Mouse (Mus musculus) neural tube, embryonic 13.5 days (tissue): ENCODE measurements around the gene Pdcd10. TPM values are rescaled to one million over a fixed set of nuclear protein-coding genes. Genes with fewer than 3 reads are reported as not detected.

Source experiments
- ATAC-seq: fragments of 200-750 bp; cut with Nextera tagmentation; 2 replicates; pipeline ENCODE4 v1.8.0; 2017; ENCODE audit warnings: low read depth, mild to moderate bottlenecking, moderate TSS enrichment, moderate library complexity
- H3K27ac ChIP-seq: fragments of 300-500 bp; sonication (generic); replicated peaks from 2 replicates; pipeline ENCODE4 v1.5.1; 2015; ENCODE audit warnings: moderate library complexity, mild to moderate bottlenecking, inconsistent platforms
- H3K27me3 ChIP-seq: fragments of 300-500 bp; sonication (generic); 2 replicates; pipeline ENCODE4 v1.6.1; 2015; ENCODE audit warnings: mild to moderate bottlenecking, inconsistent platforms
- H3K36me3 ChIP-seq: fragments of 300-500 bp; sonication (generic); 2 replicates; pipeline ENCODE4 v1.6.1; 2015; ENCODE audit warnings: mild to moderate bottlenecking, inconsistent platforms
- H3K4me1 ChIP-seq: fragments of 300-500 bp; sonication (generic); replicated peaks from 2 replicates; pipeline ENCODE4 v1.6.1; 2015; ENCODE audit warnings: inconsistent platforms
- H3K4me2 ChIP-seq: fragments of 300-500 bp; sonication (generic); 2 replicates; pipeline ENCODE4 v1.6.1; 2015; ENCODE audit warnings: inconsistent platforms, mild to moderate bottlenecking, moderate library complexity
- H3K4me3 ChIP-seq: fragments of 300-500 bp; sonication (generic); 2 replicates; pipeline ENCODE4 v1.5.1; 2015; ENCODE audit warnings: mild to moderate bottlenecking, inconsistent platforms
- H3K9ac ChIP-seq: fragments of 300-500 bp; sonication (generic); 2 replicates; pipeline ENCODE4 v1.6.1; 2015; ENCODE audit warnings: moderate library complexity, mild to moderate bottlenecking, inconsistent platforms
- H3K9me3 ChIP-seq: fragments of 300-500 bp; sonication (generic); 2 replicates; pipeline ENCODE4 v1.6.1; 2016; ENCODE audit warnings: inconsistent platforms
- WGBS: fragments of 180-500 bp; shearing (Covaris S2); methylation state at CpG from one replicate; pipeline ENCODE4 v1.1.7; 2015; 5-methylcytosine and 5-hydroxymethylcytosine counted together
- polyA plus RNA-seq: library from polyadenylated mRNA; unstranded; fragments of >200 nt; fragmentation: Nextera tagmentation; extraction: Ambion mirVana; gene quantifications from 2 replicates; pipeline ENCODE4 v1.2.1, GENCODE M21; 2015

The Pdcd10 gene
- 85.9 and 88.9 TPM in 2 replicates for polyA plus RNA-seq

DNA sequence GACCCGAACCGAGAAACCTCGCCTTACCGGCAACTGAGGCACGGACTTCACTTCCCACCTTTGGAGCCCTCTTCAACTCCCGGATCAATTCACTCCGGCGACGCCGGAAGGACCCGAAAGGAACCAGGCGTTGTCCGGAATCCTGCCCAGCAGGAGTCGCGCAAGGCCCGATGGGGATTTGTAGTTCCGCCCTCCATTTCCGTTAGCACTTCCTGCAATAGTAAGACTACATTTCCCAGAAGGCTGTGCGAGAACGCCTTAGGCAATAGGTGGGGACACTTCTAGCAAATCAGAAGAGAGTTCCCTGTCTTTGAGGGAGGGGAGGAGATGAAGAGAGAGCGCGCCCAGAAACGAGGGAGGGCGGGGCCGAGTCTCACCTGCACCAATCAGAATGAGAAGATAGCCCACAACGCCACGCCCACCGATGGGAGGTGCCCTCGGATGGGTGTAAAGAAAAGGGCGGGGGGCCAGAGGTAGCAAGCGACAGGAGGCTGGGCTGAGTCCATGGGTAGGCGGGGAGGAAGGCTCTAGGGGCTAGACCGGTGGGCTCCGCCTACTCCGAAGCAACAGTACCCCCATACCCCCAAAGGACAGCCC is at the start of gene Pdcd10:
TSS of gene Pdcd10 (minus strand) at position 162 of the 597 bp plus-strand sequence.
- peak within 1 kb of the TSS; percentile 83 for H3K4me2 ChIP-seq
- H3K4me1 ChIP-seq, result peaks cover 19% of the 10 kb centered on the region
- under 1% methylated on average over 35 of the region's 35 CpGs for WGBS
- peak; percentile 97 for ATAC-seq
- peak within 1 kb of the TSS; percentile 86 for H3K27ac ChIP-seq
- no peaks in the 10 kb centered on the region for H3K9me3 ChIP-seq
- no peaks in the 10 kb centered on the region for H3K36me3 ChIP-seq
- no peaks in the 10 kb centered on the region for H3K27me3 ChIP-seq
- H3K4me3 ChIP-seq, result peak within 1 kb of the TSS; percentile 97
- H3K9ac ChIP-seq, result peak within 1 kb of the TSS; percentile 92

DNA sequence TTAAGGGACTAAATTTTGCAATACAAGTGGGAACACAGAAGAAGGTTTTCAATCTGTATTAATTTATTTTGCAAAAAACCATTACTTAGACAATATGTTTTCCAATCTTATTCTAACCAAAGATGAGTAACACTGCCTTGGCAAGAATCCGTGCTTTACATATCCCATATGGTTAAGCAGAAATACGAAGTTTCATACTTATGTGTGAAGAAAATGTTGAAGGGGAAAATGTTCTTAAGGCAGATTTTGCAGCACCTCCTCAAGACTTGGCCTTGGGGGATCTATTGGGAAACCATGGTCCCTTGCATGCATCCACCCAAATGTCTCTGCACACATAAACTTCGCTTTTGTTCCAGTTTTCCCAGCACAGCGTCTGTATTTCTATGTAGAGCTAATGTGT is 28.2 kb upstream of the Pdcd10 start:
- Histone ChIP-seq H3K9ac (no peak overlapping the region), H3K4me1 (peaks cover 11% of the 10 kb centered on the region), H3K4me2 (no peak overlapping the region), H3K27ac (no peak overlapping the region), H3K27me3 (no peaks in the 10 kb centered on the region), H3K4me3 (no peak overlapping the region), H3K36me3 (no peaks in the 10 kb centered on the region), H3K9me3 (no peaks in the 10 kb centered on the region)
- no peak for ATAC-seq
- 91% methylated on average over 4 of the region's 4 CpGs for WGBS

DNA sequence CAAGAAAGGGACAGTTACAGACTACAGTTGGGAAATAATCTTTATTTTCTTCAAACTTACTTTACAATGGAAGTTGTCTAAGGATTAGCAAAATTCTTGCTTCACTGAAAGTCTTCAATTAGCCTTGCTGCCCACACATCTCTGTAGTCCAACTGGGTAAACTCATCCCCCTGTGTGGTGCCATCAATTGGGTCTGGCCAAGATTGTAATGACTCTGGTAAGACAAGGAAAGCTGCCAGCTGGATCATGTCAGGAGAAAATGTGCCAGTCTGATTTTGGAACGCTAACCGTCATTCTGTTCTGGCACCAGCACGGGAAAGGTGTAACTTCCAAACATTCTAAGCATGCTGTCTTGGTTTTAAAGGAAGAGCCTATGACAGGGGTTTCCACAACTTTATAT is 26.6 kb upstream of the Pdcd10 start:
- H3K9ac ChIP-seq, result no peak overlapping the region
- H3K4me1 ChIP-seq, result peaks cover 11% of the 10 kb centered on the region
- H3K36me3 ChIP-seq, result no peaks in the 10 kb centered on the region
- H3K9me3 ChIP-seq, result no peaks in the 10 kb centered on the region
- ATAC-seq, result no peak
- no peak overlapping the region for H3K4me2 ChIP-seq
- H3K27ac ChIP-seq, result no peak overlapping the region
- H3K27me3 ChIP-seq, result no peaks in the 10 kb centered on the region
- WGBS, result 90% methylated on average over 3 of the region's 3 CpGs
- H3K4me3 ChIP-seq, result no peak overlapping the region

DNA sequence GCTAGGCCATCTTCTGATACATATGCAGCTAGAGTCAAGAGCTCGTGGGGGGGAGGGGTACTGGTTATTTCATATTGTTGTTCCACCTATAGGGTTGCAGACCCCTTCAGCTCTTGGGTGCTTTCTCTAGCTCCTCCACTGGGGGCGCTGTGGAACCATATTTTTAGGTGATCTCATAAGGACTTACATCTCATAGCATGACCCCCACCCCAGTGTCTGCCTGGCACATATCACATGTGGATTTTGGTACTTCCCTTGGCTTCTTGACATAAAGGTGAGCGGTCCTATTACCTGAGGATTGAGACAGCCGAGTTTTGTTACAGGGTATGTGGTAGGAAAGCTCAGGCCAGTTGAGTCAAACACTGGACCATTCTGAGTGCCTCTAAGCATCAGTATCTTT is 22.7 kb upstream of the Pdcd10 start:
- Histone ChIP-seq H3K9ac (no peak overlapping the region), H3K27me3 (no peaks in the 10 kb centered on the region), H3K36me3 (no peaks in the 10 kb centered on the region), H3K9me3 (no peaks in the 10 kb centered on the region), H3K4me2 (no peak overlapping the region), H3K4me3 (no peak overlapping the region), H3K27ac (no peak overlapping the region), H3K4me1 (no peaks in the 10 kb centered on the region)
- 55% methylated on average over 4 of the region's 4 CpGs for WGBS
- ATAC-seq, result no peak

DNA sequence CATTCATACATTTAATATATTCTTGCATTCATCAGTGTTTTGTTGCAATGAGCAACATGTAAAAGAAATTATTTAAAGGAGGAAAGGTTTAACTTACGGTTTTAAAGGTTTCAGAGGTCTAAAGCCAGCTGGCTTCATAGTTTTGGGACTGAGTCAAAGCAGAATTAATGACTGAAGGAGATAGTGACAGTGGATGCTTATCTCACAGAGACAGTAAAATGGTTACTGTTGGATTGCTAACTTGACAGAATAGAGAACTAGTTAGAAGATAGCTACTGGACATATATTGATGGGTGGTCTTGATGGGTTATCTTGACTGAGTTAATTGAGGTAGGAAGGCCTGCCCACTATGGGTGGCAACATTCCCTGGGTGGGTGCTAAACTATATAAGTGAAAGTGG is 18.9 kb upstream of the Pdcd10 start:
- Histone ChIP-seq H3K9me3 (no peaks in the 10 kb centered on the region), H3K27ac (no peak overlapping the region), H3K4me1 (0 out of 2 replicates have a peak, but pooled peaks cover 2% of the 10 kb centered on the region), H3K9ac (no peak overlapping the region), H3K36me3 (no peaks in the 10 kb centered on the region), H3K4me3 (no peak overlapping the region), H3K27me3 (no peaks in the 10 kb centered on the region), H3K4me2 (no peak overlapping the region)
- WGBS, result 73% methylated on average over 1 of the region's 1 CpGs
- ATAC-seq, result no peak

DNA sequence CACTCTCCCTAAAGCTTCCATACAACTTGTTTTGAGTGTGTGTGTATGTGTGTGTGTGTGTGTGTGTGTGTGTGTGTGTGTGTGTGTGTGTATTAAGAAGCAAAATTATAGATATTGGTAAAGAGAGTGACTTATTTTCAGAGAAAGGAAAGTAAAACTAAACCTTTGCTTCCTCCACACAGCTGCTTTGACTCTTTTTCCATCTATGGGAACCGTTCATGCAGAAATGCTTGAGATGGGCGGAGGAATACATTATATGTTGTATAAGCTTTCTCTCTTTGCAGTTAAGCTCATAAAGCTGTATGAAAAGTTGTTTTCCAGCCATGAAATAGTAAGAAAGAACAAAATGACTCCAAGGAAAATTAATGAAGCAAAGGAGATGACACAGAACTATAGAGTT is 17.4 kb upstream of the Pdcd10 start:
- H3K4me3 ChIP-seq, result no peak overlapping the region
- H3K27me3 ChIP-seq, result no peaks in the 10 kb centered on the region
- ATAC-seq, result no peak
- no peaks in the 10 kb centered on the region for H3K9me3 ChIP-seq
- 0 out of 2 replicates have a peak, but pooled peaks cover 2% of the 10 kb centered on the region for H3K4me1 ChIP-seq
- no peak overlapping the region for H3K4me2 ChIP-seq
- H3K27ac ChIP-seq, result no peak overlapping the region
- no peaks in the 10 kb centered on the region for H3K36me3 ChIP-seq
- WGBS, result 77% methylated on average over 2 of the region's 2 CpGs
- H3K9ac ChIP-seq, result no peak overlapping the region

DNA sequence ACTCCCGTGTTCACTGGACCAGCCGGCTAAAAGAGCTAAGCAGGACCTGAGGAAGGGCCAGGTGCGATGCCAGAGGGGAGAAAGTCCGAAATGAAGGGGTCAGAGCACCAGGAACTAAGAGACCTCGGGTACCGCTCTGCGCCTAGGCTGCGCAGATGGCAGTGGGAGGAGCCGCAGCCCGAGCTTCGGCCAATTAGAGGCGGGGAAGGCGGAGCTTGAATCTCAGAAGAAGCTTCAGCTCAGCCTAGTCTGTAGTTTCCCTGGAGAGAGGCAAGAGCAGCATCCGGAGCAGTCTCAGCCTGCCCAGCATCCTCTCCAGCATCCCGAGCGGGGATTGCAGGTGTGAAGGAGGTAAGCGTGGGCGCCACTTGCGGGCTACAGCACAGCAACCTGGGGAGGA is 636 bp upstream of the Pdcd10 start, which contains the start of gene Serpini1:
TSS of gene Serpini1 (plus strand) at position 256 of the 400 bp plus-strand sequence.
- Histone ChIP-seq H3K4me3 (peak within 1 kb of the TSS; percentile 97), H3K4me2 (peak within 1 kb of the TSS; percentile 83), H3K27ac (peak within 1 kb of the TSS; percentile 86), H3K4me1 (peaks cover 19% of the 10 kb centered on the region), H3K9me3 (no peaks in the 10 kb centered on the region), H3K36me3 (no peaks in the 10 kb centered on the region), H3K27me3 (no peaks in the 10 kb centered on the region), H3K9ac (peak within 1 kb of the TSS; percentile 92)
- ATAC-seq, result peak; percentile 96
- WGBS, result under 1% methylated on average over 19 of the region's 19 CpGs

DNA sequence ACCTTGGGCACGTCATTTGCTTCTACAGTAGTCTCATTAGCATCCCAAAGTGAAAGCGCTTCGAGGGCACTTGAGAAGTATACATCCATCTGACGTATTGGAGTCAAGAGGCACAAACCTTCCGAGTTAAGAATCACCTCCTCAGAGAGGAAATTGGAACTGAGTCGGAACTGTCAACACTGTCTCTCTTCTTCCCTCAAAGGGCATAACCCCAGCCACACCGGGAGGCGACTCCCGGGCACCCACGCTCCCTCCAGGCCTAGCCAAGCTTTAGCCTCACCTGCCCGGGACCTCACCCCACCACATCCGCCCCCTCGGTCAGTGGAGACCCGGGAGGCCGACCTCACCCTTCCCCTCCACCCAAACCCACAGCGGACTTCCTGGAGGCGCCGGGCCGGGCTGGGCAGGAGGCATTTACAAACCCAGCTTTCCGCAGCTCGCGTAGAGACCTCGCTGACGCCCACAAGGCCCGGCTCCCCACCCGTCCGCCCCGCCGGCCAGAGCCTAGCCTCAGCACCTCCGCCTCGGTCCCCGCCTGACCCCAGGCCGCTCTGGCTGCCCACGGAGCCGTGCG is 448 bp downstream of the Pdcd10 start:
- H3K36me3 ChIP-seq, result no peaks in the 10 kb centered on the region
- under 1% methylated on average over 36 of the region's 36 CpGs for WGBS
- no peaks in the 10 kb centered on the region for H3K27me3 ChIP-seq
- no peaks in the 10 kb centered on the region for H3K9me3 ChIP-seq
- peak overlapping the region; percentile 97 for H3K4me3 ChIP-seq
- peak overlapping the region; percentile 92 for H3K9ac ChIP-seq
- peak overlapping the region; percentile 79 for H3K27ac ChIP-seq
- ATAC-seq, result peak; percentile 53; the same call in 1 of the 2 replicates
- H3K4me2 ChIP-seq, result peak overlapping the region; percentile 83
- H3K4me1 ChIP-seq, result peaks cover 19% of the 10 kb centered on the region

DNA sequence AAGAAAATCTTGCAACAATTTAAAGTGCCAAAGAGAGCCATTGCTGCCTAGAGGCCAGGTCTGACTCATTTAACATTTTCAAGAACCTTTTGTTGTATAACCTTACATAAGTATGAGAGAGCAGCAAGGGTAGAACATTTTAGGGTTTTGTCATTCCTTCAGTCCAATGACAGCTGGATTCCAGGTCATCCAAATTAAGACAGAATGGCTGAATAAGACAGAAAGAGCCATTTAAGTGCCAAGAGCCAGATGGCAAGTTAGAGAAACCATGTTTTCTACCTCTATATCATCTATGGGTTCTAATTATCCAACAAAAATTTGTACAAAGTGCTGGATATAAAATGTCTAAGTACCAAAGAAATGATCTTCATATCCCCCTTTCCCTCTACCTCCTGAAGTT is 5.4 kb downstream of the Pdcd10 start:
- H3K27me3 ChIP-seq, result no peaks in the 10 kb centered on the region
- ATAC-seq, result no peak
- H3K4me1 ChIP-seq, result peaks cover 15% of the 10 kb centered on the region
- no peaks in the 10 kb centered on the region for H3K36me3 ChIP-seq
- H3K9ac ChIP-seq, result no peak overlapping the region
- H3K27ac ChIP-seq, result no peak overlapping the region
- H3K4me2 ChIP-seq, result no peak overlapping the region
- no peaks in the 10 kb centered on the region for H3K9me3 ChIP-seq
- H3K4me3 ChIP-seq, result no peak overlapping the region

DNA sequence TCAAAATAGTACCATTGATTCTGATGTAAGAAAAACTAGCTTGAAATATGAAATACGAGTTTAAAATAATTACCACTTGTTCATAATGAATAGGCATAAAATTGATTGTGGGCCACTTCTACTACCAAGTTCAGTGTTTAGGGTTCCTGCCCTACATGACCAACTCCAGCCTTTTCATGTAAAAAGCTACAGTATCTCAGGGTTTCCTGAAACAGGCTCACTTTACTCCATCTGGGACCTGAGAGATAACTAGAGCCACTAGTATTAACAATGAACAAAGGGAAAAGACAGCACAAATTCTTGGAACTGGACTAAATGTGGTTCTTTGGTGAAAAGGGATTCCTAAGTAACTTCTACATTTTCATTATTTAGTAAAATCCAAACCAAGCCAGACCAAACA is 12.4 kb downstream of the Pdcd10 start:
- Histone ChIP-seq H3K27me3 (no peaks in the 10 kb centered on the region), H3K36me3 (peaks cover 5% of the 10 kb centered on the region), H3K4me1 (no peaks in the 10 kb centered on the region), H3K4me3 (no peak overlapping the region), H3K9me3 (no peaks in the 10 kb centered on the region), H3K9ac (no peak overlapping the region), H3K4me2 (no peak overlapping the region), H3K27ac (no peak overlapping the region)
- ATAC-seq, result no peak
- WGBS, result 88% methylated on average over 1 of the region's 1 CpGs

DNA sequence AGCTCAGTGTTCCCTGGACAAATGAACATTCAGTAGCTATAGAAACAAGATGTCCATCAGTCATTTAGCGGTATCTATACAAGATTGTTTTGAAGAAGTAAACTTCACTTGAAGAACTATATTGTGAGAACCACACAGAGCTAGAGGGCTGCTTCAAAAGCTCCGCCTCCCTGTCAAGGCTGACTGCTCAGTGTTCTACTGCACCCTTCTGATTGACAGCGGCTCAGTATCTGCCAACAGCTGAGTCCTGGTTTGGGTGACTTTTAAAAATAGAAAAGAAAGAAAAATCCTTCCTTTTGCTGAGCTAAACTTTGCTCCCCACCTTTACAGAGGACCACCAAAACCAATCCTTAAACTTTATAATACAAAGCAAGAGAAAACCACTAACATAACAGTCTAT is 13.8 kb downstream of the Pdcd10 start:
- Histone ChIP-seq H3K4me1 (no peaks in the 10 kb centered on the region), H3K36me3 (peaks cover 12% of the 10 kb centered on the region), H3K27ac (no peak overlapping the region), H3K9me3 (no peaks in the 10 kb centered on the region), H3K4me2 (no peak overlapping the region), H3K27me3 (no peaks in the 10 kb centered on the region), H3K4me3 (no peak overlapping the region), H3K9ac (no peak overlapping the region)
- whole genome bisulfite sequencing, result 93% methylated on average over 3 of the region's 3 CpGs
- no peak for ATAC-seq

DNA sequence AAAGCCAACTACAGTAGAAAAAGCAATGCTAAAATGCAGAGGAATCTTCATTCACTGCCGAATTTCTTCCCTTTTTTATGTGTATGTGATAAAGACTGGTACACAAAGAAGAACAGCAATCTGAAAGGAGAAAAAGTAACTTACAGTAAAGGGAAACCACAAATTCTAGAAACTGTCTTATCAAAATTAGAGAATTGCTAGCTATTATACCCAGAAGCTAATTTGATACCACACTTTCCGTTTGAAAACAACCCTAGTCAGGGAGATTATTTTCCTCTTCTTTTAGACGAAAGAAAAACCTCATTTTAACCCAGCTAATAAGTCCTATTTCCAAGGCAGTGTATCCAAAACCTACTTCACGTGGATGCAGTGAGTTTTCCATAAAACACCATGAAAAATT is 15.4 kb downstream of the Pdcd10 start:
- 91% methylated on average over 4 of the region's 4 CpGs for WGBS

More for the DNA sequence above, 15.4 kb downstream of the Pdcd10 start:
- Histone ChIP-seq H3K4me2 (no peak overlapping the region), H3K27me3 (no peaks in the 10 kb centered on the region), H3K9me3 (no peaks in the 10 kb centered on the region), H3K9ac (no peak overlapping the region), H3K27ac (no peak overlapping the region), H3K36me3 (peaks cover 19% of the 10 kb centered on the region), H3K4me3 (no peak overlapping the region), H3K4me1 (no peaks in the 10 kb centered on the region)
- ATAC-seq, result no peak
